Mouse (Mus musculus) ES-E14 (cell line): ENCODE data around the gene Rraga. TPM values are rescaled to one million over a fixed set of nuclear protein-coding genes. Genes with fewer than 3 reads are reported as not detected.

ENCODE experiments used
- DNase-seq: peaks from one replicate; pipeline ENCODE4 v3.0.0-alpha.2; 2013; ENCODE audit warnings: low read depth, low spot score
- H3K27ac ChIP-seq: 2 replicates; pipeline ENCODE4 v1.5.1; 2012; ENCODE audit warnings: low read depth, mild to moderate bottlenecking, low read length, moderate library complexity, mixed read lengths; ENCODE audit not compliant: poor library complexity, insufficient read depth, severe bottlenecking
- H3K36me3 ChIP-seq: 2 replicates; pipeline ENCODE4 v1.6.1; 2012; ENCODE audit warnings: mild to moderate bottlenecking, low read length, moderate library complexity, mixed read lengths; ENCODE audit not compliant: control insufficient read depth, poor library complexity, insufficient read depth, severe bottlenecking
- H3K4me1 ChIP-seq, 2 experiments: fragments of 150-350 bp in 1 of 2; sonication (generic) in 1 of 2; 2 replicates each; pipeline ENCODE4 v1.6.1; 2012; ENCODE audit warnings: low read length in 2 of 2, mild to moderate bottlenecking in 1 of 2, mixed read lengths in 1 of 2; ENCODE audit not compliant: control insufficient read depth in 2 of 2, insufficient read depth in 2 of 2, poor library complexity in 1 of 2
- H3K4me3 ChIP-seq, 2 experiments: fragments of 150-350 bp in 1 of 2; sonication (generic) in 1 of 2; 2 replicates each; pipeline ENCODE4 v1.5.1; 2012; ENCODE audit warnings: low read length in 2 of 2, low read depth in 1 of 2, mild to moderate bottlenecking in 1 of 2, mixed read lengths in 1 of 2; ENCODE audit not compliant: insufficient read depth in 1 of 2, poor library complexity in 1 of 2, severe bottlenecking in 1 of 2
- H3K9ac ChIP-seq: 2 replicates; pipeline ENCODE4 v1.6.1; 2012; ENCODE audit warnings: low read depth, mild to moderate bottlenecking, low read length, mixed read lengths; ENCODE audit not compliant: poor library complexity, insufficient read depth, severe bottlenecking
- H3K9me3 ChIP-seq: fragments of 150-350 bp; sonication (generic); 2 replicates; pipeline ENCODE4 v1.6.1; 2012; ENCODE audit warnings: low read depth, mild to moderate bottlenecking, low read length; ENCODE audit not compliant: control insufficient read depth, insufficient read depth
- CHD2 ChIP-seq: IDR thresholded peaks from 2 replicates; pipeline ENCODE4 v1.6.1; 2014; ENCODE audit warnings: mild to moderate bottlenecking, low read depth, low read length, inconsistent platforms
- HCFC1 ChIP-seq: IDR thresholded peaks from 2 replicates; pipeline ENCODE4 v1.6.1; 2012; ENCODE audit warnings: low read length, inconsistent platforms, borderline replicate concordance; ENCODE audit not compliant: insufficient read depth
- MAFK ChIP-seq: IDR thresholded peaks from 2 replicates; pipeline ENCODE4 v1.6.1; 2014; ENCODE audit warnings: mild to moderate bottlenecking, low read depth, low read length, inconsistent platforms; ENCODE audit not compliant: insufficient read depth
- ZC3H11A ChIP-seq: IDR thresholded peaks from 2 replicates; pipeline ENCODE4 v1.6.1; 2012; ENCODE audit warnings: low read depth, mild to moderate bottlenecking, inconsistent platforms, low read length, borderline replicate concordance
- ZNF384 ChIP-seq: IDR thresholded peaks from 2 replicates; pipeline ENCODE4 v1.6.1; 2012; ENCODE audit warnings: low read depth, low read length, inconsistent platforms
- in situ Hi-C, 2 experiments: fragments of 600-800 bp; cut with MboI; formaldehyde crosslinking; loops; one replicate each; pipeline ENCODE4 v1.15.1; 2025; ENCODE audit warnings: low sequenced_read_pairs in 2 of 2, inconsistent platforms in 1 of 2; ENCODE audit not compliant: unreplicated experiment in 2 of 2
- total RNA-seq: library from RNA; depleted of rRNA; stranded (reverse); fragments of 300-350 nt; gene quantifications from 2 replicates; pipeline ENCODE4 v1.2.3, GENCODE M21; 2012; rRNA removed

Rraga gene
- 14.0 and 22.8 TPM in 2 replicates for total RNA-seq

GRCm38 (mm10) chr4:86575283-86575983 lies at the start of gene Rraga:
Gene Rraga, plus strand, starts transcription at chr4:86575668.
- DNase-seq: peak; percentile 88
- Histone ChIP-seq H3K4me3 (peak within 1 kb of the TSS; percentile 68 to 89), H3K4me1 (no peaks in the 10 kb centered on the region), H3K9ac (peak within 1 kb of the TSS; percentile 97), H3K27ac (peak within 1 kb of the TSS; percentile 77), H3K36me3 (no peaks in the 10 kb centered on the region), H3K9me3 (no peaks in the 10 kb centered on the region)
- peak; percentile 99 for TF ChIP-seq CHD2
- TF ChIP-seq ZNF384: no peak
- TF ChIP-seq ZC3H11A: peak; percentile 25; the same call in 1 of the 2 replicates
- TF ChIP-seq HCFC1: peak; percentile 66; the same call in 1 of the 2 replicates
- no peak for TF ChIP-seq MAFK
- in situ Hi-C loops: no loop called here

DNA sequence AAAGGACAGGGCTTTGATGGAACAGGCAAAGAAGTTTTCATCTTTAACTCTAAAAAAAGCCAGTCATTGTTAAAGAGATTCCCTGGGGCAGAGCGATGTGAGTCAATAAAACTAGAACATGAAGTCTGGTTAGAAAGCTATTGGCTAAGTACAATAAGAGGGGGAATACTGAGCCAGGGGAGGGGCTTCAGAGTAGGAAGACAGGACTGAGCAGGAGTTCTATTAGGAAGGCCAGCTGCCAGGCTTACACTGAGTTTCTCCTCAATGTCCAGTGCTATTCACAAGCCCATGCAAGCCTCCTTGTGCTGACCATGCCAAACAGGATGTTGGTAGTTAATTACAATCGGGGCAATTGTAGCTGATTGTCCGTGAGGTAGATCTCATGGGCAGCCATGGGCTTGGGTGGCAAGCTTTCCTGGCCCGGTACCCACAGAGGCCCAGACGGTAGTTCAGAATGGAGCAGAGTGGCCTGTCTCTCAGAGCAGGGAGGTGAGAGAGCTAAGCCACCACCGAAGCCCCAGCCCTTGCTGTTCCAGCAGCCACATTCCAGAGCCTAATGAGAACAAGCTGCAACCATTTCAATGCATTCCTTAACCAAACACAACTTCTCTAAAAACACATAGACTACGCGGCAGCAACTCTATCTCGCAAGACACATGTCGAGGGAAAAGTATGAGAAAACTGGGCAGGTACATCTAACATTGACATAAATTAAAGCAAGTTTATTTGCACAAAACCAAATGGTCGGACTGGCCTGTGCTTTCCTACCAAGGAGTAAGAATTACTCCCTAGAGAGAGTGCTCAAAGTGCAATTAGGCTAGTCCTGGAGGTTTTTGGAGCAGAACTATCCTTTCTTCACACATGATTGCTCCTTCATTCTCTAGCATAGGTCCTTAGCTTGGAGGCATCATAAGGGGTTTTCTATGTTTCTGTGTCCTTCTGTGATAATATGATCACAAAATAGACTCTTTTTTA lies 48.0 kb upstream of the Rraga start:
- no peak overlapping the region for H3K9ac ChIP-seq
- TF ChIP-seq ZC3H11A (no peak), MAFK (no peak), ZNF384 (no peak), CHD2 (no peak), HCFC1 (no peak)
- no peak for DNase-seq
- in situ Hi-C loops: loop anchor here (25.0 kb wide), 2 partner anchors 690 to 1365 kb away; no protein-coding TSS in a partner anchor
- no peaks in the 10 kb centered on the region for H3K9me3 ChIP-seq
- H3K36me3 ChIP-seq: no peaks in the 10 kb centered on the region
- no peak overlapping the region for H3K4me3 ChIP-seq
- H3K27ac ChIP-seq: no peak overlapping the region
- no peaks in the 10 kb centered on the region for H3K4me1 ChIP-seq

GRCm38 (mm10) chr4:86529161-86529560 lies 46.3 kb upstream of the Rraga start:
- TF ChIP-seq ZC3H11A (no peak), MAFK (no peak), CHD2 (no peak), ZNF384 (no peak), HCFC1 (no peak)
- in situ Hi-C loops: loop anchor here (25.0 kb wide), 2 partner anchors 692 to 1367 kb away; no protein-coding TSS in a partner anchor
- Histone ChIP-seq H3K4me3 (no peak overlapping the region), H3K27ac (no peak overlapping the region), H3K4me1 (no peaks in the 10 kb centered on the region), H3K9me3 (no peaks in the 10 kb centered on the region), H3K36me3 (no peaks in the 10 kb centered on the region), H3K9ac (no peak overlapping the region)
- no peak for DNase-seq

- Histone ChIP-seq H3K4me1 (no peaks in the 10 kb centered on the region), H3K4me3 (no peak overlapping the region), H3K9me3 (no peaks in the 10 kb centered on the region), H3K27ac (no peak overlapping the region), H3K36me3 (no peaks in the 10 kb centered on the region), H3K9ac (no peak overlapping the region)
- in situ Hi-C loops: loop anchor here (25.0 kb wide), 2 partner anchors 696 to 1371 kb away; no protein-coding TSS in a partner anchor
- no peak for DNase-seq
- no peak for TF ChIP-seq CHD2
- TF ChIP-seq HCFC1: no peak
- no peak for TF ChIP-seq ZNF384
- no peak for TF ChIP-seq ZC3H11A
- TF ChIP-seq MAFK: no peak
Observed at GRCm38 (mm10) chr4:86533406-86534090, 41.9 kb upstream of the Rraga start.
